ENCODE assay signal across 22 mouse cellular contexts in genomic region chr2:141728998-141729397, GRCm38 (mm10).
"Had no signal": no experiment of that assay in that cellular context is flagged by ENCODE, and none has a peak within 500 bp of the region (broad histone marks: within the 10 kb centered on the region; RNA-seq: fewer than 3 reads in every experiment).

No protein-coding gene starts in this region.

- H3K4me1 ChIP-seq: megakaryocyte, embryonic 14.5 days; midbrain, embryonic 10.5 days; midbrain, embryonic 13.5 days had no signal

- DNase-seq: kidney, adult 18-20 months; kidney, adult 9 months; kidney, postnatal 25 days; layer of hippocampus, postnatal 36 days; left cerebral cortex, postnatal 4 days; liver, postnatal 0 days; lung, embryonic 14.5 days; lung, postnatal 36 days; right cerebral cortex, postnatal 4 days; thymus, adult 2 months; thymus, postnatal 25 days had no signal

- H3K36me3 ChIP-seq: midbrain, embryonic 10.5 days; midbrain, embryonic 13.5 days had no signal

- H3K27ac ChIP-seq: kidney, postnatal 0 days; liver, embryonic 14.5 days; midbrain, embryonic 10.5 days; midbrain, embryonic 13.5 days; stomach, postnatal 0 days had no signal

- ATAC-seq: intestine, embryonic 16.5 days; liver, postnatal 0 days; lung, postnatal 0 days; midbrain, embryonic 13.5 days; midbrain, embryonic 16.5 days had no signal

- H3K9me3 ChIP-seq: midbrain, embryonic 10.5 days; midbrain, embryonic 13.5 days had no signal

- H3K4me3 ChIP-seq: layer of hippocampus, adult 2 months; megakaryocyte, embryonic 14.5 days; midbrain, embryonic 10.5 days; midbrain, embryonic 13.5 days had no signal

- H3K9ac ChIP-seq: liver, embryonic 14.5 days; liver, postnatal 0 days; lung, embryonic 14.5 days; midbrain, embryonic 13.5 days had no signal

- H3K27me3 ChIP-seq: megakaryocyte, embryonic 14.5 days; midbrain, embryonic 13.5 days had no signal

- H3K4me2 ChIP-seq: liver, embryonic 11.5 days; lung, embryonic 14.5 days; midbrain, embryonic 13.5 days had no signal
